Mouse (Mus musculus) adrenal gland, postnatal 4 days (tissue): Measurements from ENCODE around the gene Exoc6. TPM values are rescaled to one million over a fixed set of nuclear protein-coding genes. Genes with fewer than 3 reads are reported as not detected.

Experiments used
- DNase-seq, 2 experiments: peaks; one replicate each; pipeline ENCODE4 v3.0.0; 2021 to 2022; ENCODE audit warnings: low spot score in 2 of 2, mixed read lengths in 2 of 2
- total RNA-seq, 2 experiments: library from RNA; stranded (reverse); gene quantifications; 2 replicates each; pipeline ENCODE4 v1.2.3; 2021

The Exoc6 gene
- total RNA-seq, 2 experiments from 2014 or later: 21.3 to 22.3 TPM

- no peak for DNase-seq
Measured at GRCm38 (mm10) chr19:37570966-37571718, 20.9 kb downstream of the Exoc6 start.

- DNase-seq: no peak
Measured at GRCm38 (mm10) chr19:37574802-37575201, 24.6 kb downstream of the Exoc6 start.

GRCm38 (mm10) chr19:37579607-37580006 is 29.4 kb downstream of the Exoc6 start:
- no peak for DNase-seq

GRCm38 (mm10) chr19:37580438-37580837 is 30.2 kb downstream of the Exoc6 start:
- no peak for DNase-seq

GRCm38 (mm10) chr19:37585210-37585609 is 35.0 kb downstream of the Exoc6 start:
- DNase-seq: no peak

- no peak for DNase-seq
Measured at GRCm38 (mm10) chr19:37585684-37586083, 35.5 kb downstream of the Exoc6 start.

GRCm38 (mm10) chr19:37590544-37590943 is 40.3 kb downstream of the Exoc6 start:
- DNase-seq: no peak

GRCm38 (mm10) chr19:37601968-37602848 is 52.0 kb downstream of the Exoc6 start:
- DNase-seq: no peak

- DNase-seq: no peak
Measured at GRCm38 (mm10) chr19:37609991-37610390, 59.8 kb downstream of the Exoc6 start.

GRCm38 (mm10) chr19:37612893-37613292 is 62.7 kb downstream of the Exoc6 start:
- DNase-seq: no peak

- DNase-seq: no peak
Measured at GRCm38 (mm10) chr19:37615039-37615630, 64.9 kb downstream of the Exoc6 start.

- DNase-seq: no peak
Measured at GRCm38 (mm10) chr19:37647994-37648393, 97.8 kb downstream of the Exoc6 start.

GRCm38 (mm10) chr19:37650526-37650925 is 100.3 kb downstream of the Exoc6 start:
- DNase-seq: no peak

- DNase-seq: no peak
Measured at GRCm38 (mm10) chr19:37654012-37654411, 103.8 kb downstream of the Exoc6 start.

GRCm38 (mm10) chr19:37656441-37656840 is 106.2 kb downstream of the Exoc6 start:
- DNase-seq: no peak

- no peak for DNase-seq
Measured at GRCm38 (mm10) chr19:37665256-37665655, 115.0 kb downstream of the Exoc6 start.

- DNase-seq: no peak
Measured at GRCm38 (mm10) chr19:37667855-37668594, 117.8 kb downstream of the Exoc6 start.

GRCm38 (mm10) chr19:37668657-37669056 is 118.4 kb downstream of the Exoc6 start:
- DNase-seq: no peak

- no peak for DNase-seq
Measured at GRCm38 (mm10) chr19:37669486-37669885, 119.3 kb downstream of the Exoc6 start.

- DNase-seq: no peak
Measured at GRCm38 (mm10) chr19:37673393-37673792, 123.2 kb downstream of the Exoc6 start.

GRCm38 (mm10) chr19:37685281-37685680 is 135.1 kb downstream of the Exoc6 start, which contains the start of gene Cyp26c1:
Cyp26c1 (plus strand) TSS chr19:37685581.
- DNase-seq: no peak
